Mouse (Mus musculus) small intestine, adult 2 months (tissue): ENCODE measurements at regions not wholly inside any gene's neighbourhood (a gene's known extent, or its start where the extent isn't known, plus 50 kb on each side); places are given as distances from the start of the nearest gene placed in this dataset.

Experiments used
- CTCF ChIP-seq: fragments of 200-500 bp; IDR thresholded peaks from 2 replicates; pipeline ENCODE4 v1.5.1; 2012; ENCODE audit warnings: low read depth, mild to moderate bottlenecking, control low read depth, inconsistent platforms, low read length, moderate library complexity, mixed read lengths; ENCODE audit not compliant: insufficient replicate concordance, insufficient read length; ENCODE audit errors: extremely low read depth
- POLR2A ChIP-seq: fragments of 200-500 bp; IDR thresholded peaks from 2 replicates; pipeline ENCODE4 v1.6.1; 2012; ENCODE audit warnings: low read depth, mild to moderate bottlenecking, control low read depth, inconsistent platforms, low read length, moderate library complexity

GRCm38 (mm10) chrX:6254058-6254457 lies 66.5 kb downstream of the Bmp15 start:
- TF ChIP-seq POLR2A (no peak), CTCF (no peak)
